Mouse (Mus musculus) forebrain, embryonic 10.5 days (tissue): ENCODE measurements at regions not wholly inside any gene's neighbourhood (a gene's known extent, or its start where the extent isn't known, plus 50 kb on each side); places are given as distances from the start of the nearest gene placed in this dataset.

Source experiments
- DNase-seq: peaks from one replicate; pipeline ENCODE4 v3.0.0-alpha.2; 2017; ENCODE audit warnings: low spot score; ENCODE audit errors: extremely low spot score
- H3K27ac ChIP-seq: fragments of 300-500 bp; sonication (generic); 2 replicates; pipeline ENCODE4 v1.5.1; 2016; ENCODE audit warnings: mild to moderate bottlenecking
- H3K27me3 ChIP-seq: fragments of 300-500 bp; sonication (generic); 2 replicates; pipeline ENCODE4 v1.6.1; 2016; ENCODE audit warnings: mild to moderate bottlenecking; ENCODE audit not compliant: poor library complexity, severe bottlenecking
- H3K36me3 ChIP-seq: fragments of 300-500 bp; sonication (generic); replicated peaks from 2 replicates; pipeline ENCODE4 v1.6.1; 2016; ENCODE audit warnings: mild to moderate bottlenecking, moderate library complexity
- H3K4me1 ChIP-seq: fragments of 300-500 bp; sonication (generic); 2 replicates; pipeline ENCODE4 v1.6.1; 2016
- H3K4me3 ChIP-seq: fragments of 300-500 bp; sonication (generic); 2 replicates; pipeline ENCODE4 v1.5.1; 2016; ENCODE audit warnings: mild to moderate bottlenecking, moderate library complexity
- H3K9me3 ChIP-seq: fragments of 300-500 bp; sonication (generic); 2 replicates; pipeline ENCODE4 v1.6.1; 2016; ENCODE audit warnings: mild to moderate bottlenecking, moderate library complexity
- WGBS: fragments of 180-500 bp; shearing (Covaris S2); methylation state at CpG from one replicate; pipeline ENCODE4 v1.1.7; 2016; 5-methylcytosine and 5-hydroxymethylcytosine counted together

DNA sequence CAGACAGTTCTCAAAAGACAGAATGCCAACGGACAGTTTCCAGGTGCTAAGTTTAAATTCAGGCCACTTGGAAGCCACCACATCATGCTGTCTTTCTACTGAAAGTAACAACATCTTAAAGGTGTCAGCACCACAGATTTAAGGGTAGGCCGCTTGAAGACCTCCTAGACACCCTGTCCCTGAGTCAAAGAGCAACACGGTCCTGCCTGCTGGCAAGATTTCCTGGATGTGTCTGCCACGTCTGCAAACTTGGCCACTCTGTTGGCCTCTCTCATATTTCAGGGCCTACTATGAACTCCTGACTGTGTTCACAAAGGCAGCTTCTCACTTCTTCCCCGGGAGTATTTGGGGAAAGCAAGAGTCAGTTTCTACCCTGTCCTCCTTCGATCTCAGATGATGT, 194.7 kb upstream of the Esrrg start:
- no peak for DNase-seq
- H3K27ac ChIP-seq = no peak overlapping the region
- no peaks in the 10 kb centered on the region for H3K27me3 ChIP-seq
- H3K9me3 ChIP-seq = no peaks in the 10 kb centered on the region
- no peaks in the 10 kb centered on the region for H3K36me3 ChIP-seq
- WGBS = 94% methylated on average over 6 of the region's 6 CpGs
- no peaks in the 10 kb centered on the region for H3K4me1 ChIP-seq
- no peak overlapping the region for H3K4me3 ChIP-seq

- 92% methylated on average over 20 of the region's 20 CpGs for WGBS
- DNase-seq = no peak
- no peak overlapping the region for H3K4me3 ChIP-seq
- H3K27me3 ChIP-seq = no peaks in the 10 kb centered on the region
- no peaks in the 10 kb centered on the region for H3K9me3 ChIP-seq
- H3K36me3 ChIP-seq = no peaks in the 10 kb centered on the region
- no peaks in the 10 kb centered on the region for H3K4me1 ChIP-seq
- no peak overlapping the region for H3K27ac ChIP-seq
Measured at GRCm38 (mm10) chr1:187418186-187419140, 190.1 kb upstream of the Esrrg start.

DNA sequence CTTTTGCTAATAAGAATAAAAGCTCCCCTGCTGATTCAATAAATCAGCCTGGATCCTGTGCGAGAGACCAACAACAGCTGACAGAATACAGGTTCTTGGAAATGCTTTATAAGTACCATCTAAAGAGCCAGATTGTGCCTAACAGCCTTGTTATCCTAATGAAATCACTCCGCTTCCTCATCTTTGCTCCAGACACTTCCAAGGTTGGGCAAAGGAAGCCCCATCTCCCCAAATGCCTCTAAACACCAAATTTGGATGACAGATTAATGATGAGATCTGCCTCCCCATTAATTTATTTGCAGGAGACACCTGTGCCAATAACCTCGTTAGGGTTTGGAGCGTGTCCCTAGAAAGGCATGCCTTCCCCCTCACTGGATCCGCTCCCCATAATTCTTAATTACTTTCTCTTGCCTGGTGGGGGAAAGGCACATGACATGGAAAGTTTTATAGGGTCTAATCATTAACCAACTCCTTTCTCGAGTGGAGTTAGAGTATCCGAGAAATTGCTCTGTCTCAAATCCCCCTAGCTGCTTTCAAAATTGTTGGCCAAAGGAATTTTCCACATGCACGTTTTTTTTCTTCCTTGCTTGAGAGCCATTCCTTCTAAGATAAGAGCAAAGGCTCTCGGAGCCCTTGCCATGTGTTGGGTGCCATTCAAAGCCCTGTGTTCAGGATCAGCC, 179.9 kb upstream of the Esrrg start:
- WGBS = 78% methylated on average over 9 of the region's 9 CpGs

DNA sequence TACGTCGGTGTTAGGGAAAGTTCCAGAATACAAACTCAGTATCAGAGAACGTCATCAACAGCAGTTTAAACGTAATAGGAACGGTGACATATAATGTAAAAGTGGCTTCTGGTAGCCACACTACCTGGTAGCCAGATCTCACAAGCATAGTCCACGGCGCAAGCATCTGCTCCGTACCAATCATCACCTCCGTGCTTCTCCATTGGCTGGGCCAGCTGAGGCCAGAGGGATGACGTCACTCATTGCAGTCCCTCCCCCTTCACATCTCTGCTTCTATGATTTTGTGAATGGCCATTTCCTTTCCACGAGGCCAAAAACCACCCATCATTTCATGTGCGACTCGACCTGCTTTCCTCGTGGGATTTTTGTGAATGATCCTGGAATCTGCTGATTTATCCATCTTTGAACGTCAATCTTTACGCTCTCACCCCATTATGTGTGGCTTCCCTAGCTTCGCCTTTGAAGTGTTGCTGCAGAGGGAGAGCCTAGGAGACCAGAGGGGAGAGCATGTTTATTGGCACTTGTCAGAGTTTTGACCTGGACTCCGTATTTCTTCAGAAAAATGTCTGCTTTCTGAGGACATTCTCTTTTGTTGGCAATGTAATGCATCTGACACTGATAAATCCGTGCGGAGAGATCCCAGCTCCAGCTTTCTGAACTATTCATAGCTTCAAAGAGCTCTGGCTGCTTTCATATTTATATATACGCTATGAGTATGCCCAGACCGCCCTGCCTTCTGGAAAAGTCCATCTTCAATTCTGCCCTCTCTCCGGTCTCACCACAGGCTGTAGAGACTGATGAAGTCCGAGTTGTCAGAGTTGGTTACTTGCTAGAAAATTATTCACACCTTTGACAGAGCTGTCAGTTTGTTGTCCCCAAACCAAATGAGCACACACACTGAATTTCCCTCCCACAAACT, 174.6 kb upstream of the Esrrg start:
- H3K4me3 ChIP-seq = no peak overlapping the region
- WGBS = 93% methylated on average over 24 of the region's 24 CpGs
- no peaks in the 10 kb centered on the region for H3K9me3 ChIP-seq
- no peak overlapping the region for H3K27ac ChIP-seq
- DNase-seq = no peak
- H3K36me3 ChIP-seq = no peaks in the 10 kb centered on the region
- H3K27me3 ChIP-seq = no peaks in the 10 kb centered on the region
- no peaks in the 10 kb centered on the region for H3K4me1 ChIP-seq

More for the DNA sequence above, 179.9 kb upstream of the Esrrg start:
- H3K36me3 ChIP-seq = no peaks in the 10 kb centered on the region
- no peaks in the 10 kb centered on the region for H3K9me3 ChIP-seq
- no peak overlapping the region for H3K4me3 ChIP-seq
- H3K27me3 ChIP-seq = no peaks in the 10 kb centered on the region
- H3K4me1 ChIP-seq = no peaks in the 10 kb centered on the region
- no peak for DNase-seq
- no peak overlapping the region for H3K27ac ChIP-seq

DNA sequence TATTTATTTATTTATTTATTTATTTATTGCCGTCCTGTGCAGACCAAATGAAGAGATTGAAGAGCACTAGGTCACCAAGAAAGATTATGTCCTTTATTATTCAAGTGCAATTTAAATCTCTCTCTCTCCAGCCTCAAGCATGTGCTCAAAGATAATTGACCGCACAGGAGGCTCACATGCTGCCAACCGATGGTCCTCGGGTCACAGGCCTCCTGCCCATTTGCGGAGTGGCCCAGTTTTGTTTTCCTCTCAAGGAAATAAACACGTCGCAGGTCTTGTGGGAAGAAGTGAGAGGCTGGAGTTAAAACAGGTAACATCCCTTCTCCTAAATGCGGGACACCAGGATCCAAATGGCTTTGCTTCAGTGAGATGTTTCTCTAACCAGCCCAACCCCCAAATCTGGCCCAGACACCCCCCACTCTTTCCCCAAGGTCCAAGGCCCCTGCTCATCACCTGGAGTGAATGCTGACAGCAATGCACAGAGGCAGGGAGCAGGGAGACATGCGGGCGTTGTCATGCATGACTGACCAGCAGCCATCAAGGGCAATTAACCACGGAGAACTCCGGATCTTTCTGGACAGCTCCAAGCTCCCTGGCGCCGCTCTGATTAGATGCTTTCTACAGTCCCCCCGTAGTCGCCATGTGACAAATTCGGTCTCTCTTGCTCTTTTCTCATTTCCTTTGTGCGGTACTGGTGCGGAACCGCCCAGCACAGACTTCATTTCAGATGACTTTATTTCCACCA, 169.2 kb upstream of the Esrrg start:
- Histone ChIP-seq H3K36me3 (no peaks in the 10 kb centered on the region), H3K4me3 (no peak overlapping the region), H3K27ac (no peak overlapping the region), H3K27me3 (no peaks in the 10 kb centered on the region), H3K4me1 (0 out of 2 replicates have a peak, but pooled peaks cover 4% of the 10 kb centered on the region), H3K9me3 (no peaks in the 10 kb centered on the region)
- 85% methylated on average over 20 of the region's 20 CpGs for WGBS
- no peak for DNase-seq

DNA sequence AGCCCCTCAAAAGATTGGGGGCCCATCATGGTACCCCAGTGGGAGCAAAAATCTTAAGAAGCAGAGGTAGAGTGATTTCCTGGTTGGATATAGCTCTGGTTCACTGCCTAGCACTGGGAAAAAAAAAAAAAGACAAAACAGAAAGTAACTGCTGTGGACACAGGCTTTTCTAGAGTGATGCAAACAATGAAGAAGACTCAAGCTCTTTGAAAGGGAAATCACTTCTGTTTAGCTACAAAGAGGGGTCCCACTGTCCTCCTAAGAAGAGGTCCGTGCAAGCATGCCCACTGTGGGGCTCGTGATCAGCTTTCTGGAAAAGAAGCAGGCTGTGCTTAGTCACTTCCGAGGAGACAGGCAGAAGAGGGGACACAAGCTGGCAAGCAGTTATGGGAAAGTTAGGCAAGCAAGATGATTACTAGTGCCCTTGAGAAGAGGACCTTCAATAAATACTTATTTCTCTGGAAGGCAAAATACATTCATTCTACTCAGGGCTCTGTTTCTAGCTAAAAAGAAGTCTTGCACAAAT, 166.9 kb upstream of the Esrrg start:
- Histone ChIP-seq H3K27me3 (no peaks in the 10 kb centered on the region), H3K9me3 (no peaks in the 10 kb centered on the region), H3K4me1 (0 out of 2 replicates have a peak, but pooled peaks cover 4% of the 10 kb centered on the region), H3K4me3 (no peak overlapping the region), H3K27ac (no peak overlapping the region), H3K36me3 (no peaks in the 10 kb centered on the region)
- no peak for DNase-seq
- 68% methylated on average over 3 of the region's 3 CpGs for WGBS

- no peaks in the 10 kb centered on the region for H3K36me3 ChIP-seq
- peaks cover 28% of the 10 kb centered on the region for H3K4me1 ChIP-seq
- no peaks in the 10 kb centered on the region for H3K27me3 ChIP-seq
- H3K4me3 ChIP-seq = no peak overlapping the region
- WGBS = 90% methylated on average over 6 of the region's 6 CpGs
- H3K9me3 ChIP-seq = no peaks in the 10 kb centered on the region
- no peak for DNase-seq
- H3K27ac ChIP-seq = no peak overlapping the region
Measured at GRCm38 (mm10) chr1:187446511-187446910, 162.1 kb upstream of the Esrrg start.

- DNase-seq = peak; percentile 56
- Histone ChIP-seq H3K9me3 (no peaks in the 10 kb centered on the region), H3K27ac (peak overlapping the region; percentile 40), H3K27me3 (no peaks in the 10 kb centered on the region; the same call in 1 of the 2 replicates), H3K4me1 (peaks cover 28% of the 10 kb centered on the region), H3K36me3 (no peaks in the 10 kb centered on the region), H3K4me3 (peak overlapping the region; percentile 20; the same call in 1 of the 2 replicates)
- WGBS = 17% methylated on average over 6 of the region's 6 CpGs
Measured at GRCm38 (mm10) chr1:187448173-187448572, 160.4 kb upstream of the Esrrg start.

- H3K36me3 ChIP-seq = no peaks in the 10 kb centered on the region
- 60% methylated on average over 3 of the region's 3 CpGs for WGBS
- H3K27me3 ChIP-seq = no peaks in the 10 kb centered on the region; the same call in 1 of the 2 replicates
- H3K4me1 ChIP-seq = peaks cover 28% of the 10 kb centered on the region
- H3K27ac ChIP-seq = no peak overlapping the region
- H3K9me3 ChIP-seq = no peaks in the 10 kb centered on the region
- DNase-seq = no peak
- H3K4me3 ChIP-seq = no peak overlapping the region
Measured at GRCm38 (mm10) chr1:187450106-187450505, 158.5 kb upstream of the Esrrg start.

DNA sequence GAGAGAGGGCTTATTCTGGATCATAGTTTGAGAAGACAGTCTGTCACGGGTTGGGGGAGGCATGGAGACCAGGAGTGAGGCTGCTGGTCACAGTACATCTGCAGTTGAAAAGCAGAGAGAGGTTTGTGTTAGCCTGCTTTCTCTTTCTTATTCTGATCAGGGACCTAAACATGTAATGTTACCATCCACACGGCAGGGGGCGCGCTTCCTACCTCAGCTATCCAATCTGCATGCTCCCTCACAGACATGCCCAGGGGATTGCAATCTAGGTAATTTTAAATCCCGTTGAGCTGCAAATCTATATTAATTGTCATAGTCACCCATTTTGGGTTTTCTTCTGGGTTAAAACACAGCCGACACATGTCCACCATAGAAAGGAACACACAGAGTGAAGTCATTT, 156.4 kb upstream of the Esrrg start:
- no peaks in the 10 kb centered on the region for H3K36me3 ChIP-seq
- 33% methylated on average over 6 of the region's 6 CpGs for WGBS
- no peak overlapping the region for H3K27ac ChIP-seq
- no peak overlapping the region for H3K4me3 ChIP-seq
- H3K4me1 ChIP-seq = peaks cover 28% of the 10 kb centered on the region
- no peaks in the 10 kb centered on the region; the same call in 1 of the 2 replicates for H3K27me3 ChIP-seq
- DNase-seq = peak; percentile 56
- H3K9me3 ChIP-seq = no peaks in the 10 kb centered on the region

GRCm38 (mm10) chr1:187454431-187454830, 154.2 kb upstream of the Esrrg start:
- no peak for DNase-seq
- Histone ChIP-seq H3K9me3 (no peaks in the 10 kb centered on the region), H3K4me1 (peaks cover 13% of the 10 kb centered on the region), H3K4me3 (no peak overlapping the region), H3K36me3 (no peaks in the 10 kb centered on the region), H3K27me3 (no peaks in the 10 kb centered on the region; the same call in 1 of the 2 replicates), H3K27ac (no peak overlapping the region)
- WGBS = 60% methylated on average over 5 of the region's 5 CpGs
